Mouse (Mus musculus): ENCODE measurements around the gene Snrpa. TPM values are rescaled to one million over a fixed set of nuclear protein-coding genes. Genes with fewer than 3 reads are reported as not detected.

The Snrpa gene
- polyA plus RNA-seq, 1 experiment from 2014 or later: 251 TPM

GRCm38 (mm10) chr7:27218586-27218985 lies 22.5 kb upstream of the Snrpa start:
- Histone ChIP-seq H3K9ac (ENCODE audit: low read length) (no peak overlapping the region), H3K4me2 (ENCODE audit: low read depth, low read length) (no peak overlapping the region), H3K4me3 (ENCODE audit: low read length) (no peak overlapping the region), H3K27me3 (ENCODE audit: control insufficient read depth, insufficient read depth, low read depth, low read length) (no peaks in the 10 kb centered on the region), H3K4me1 (replicated peaks; ENCODE audit: control insufficient read depth, insufficient read depth, low read length) (no peaks in the 10 kb centered on the region), H3K9me3 (ENCODE audit: control insufficient read depth, low read length) (no peaks in the 10 kb centered on the region), H3K27ac (ENCODE audit: low read length) (no peak overlapping the region), H3K36me3 (ENCODE audit: control insufficient read depth, insufficient read depth, low read length) (peaks cover 2% of the 10 kb centered on the region)
- 86% methylated on average over 7 of the region's 7 CpGs for WGBS
- no peak for ATAC-seq (ENCODE audit: low read depth)

GRCm38 (mm10) chr7:27212626-27213025 lies 16.6 kb upstream of the Snrpa start:
- 83% methylated on average over 2 of the region's 2 CpGs for WGBS
- Histone ChIP-seq H3K9me3 (ENCODE audit: control insufficient read depth, low read length) (no peaks in the 10 kb centered on the region), H3K27ac (ENCODE audit: low read length) (no peak overlapping the region), H3K9ac (ENCODE audit: low read length) (no peak overlapping the region), H3K4me2 (ENCODE audit: low read depth, low read length) (no peak overlapping the region), H3K36me3 (ENCODE audit: control insufficient read depth, insufficient read depth, low read length) (peaks cover 19% of the 10 kb centered on the region), H3K27me3 (ENCODE audit: control insufficient read depth, insufficient read depth, low read depth, low read length) (no peaks in the 10 kb centered on the region), H3K4me1 (replicated peaks; ENCODE audit: control insufficient read depth, insufficient read depth, low read length) (no peaks in the 10 kb centered on the region), H3K4me3 (ENCODE audit: low read length) (no peak overlapping the region)
- ATAC-seq (ENCODE audit: low read depth): no peak

DNA sequence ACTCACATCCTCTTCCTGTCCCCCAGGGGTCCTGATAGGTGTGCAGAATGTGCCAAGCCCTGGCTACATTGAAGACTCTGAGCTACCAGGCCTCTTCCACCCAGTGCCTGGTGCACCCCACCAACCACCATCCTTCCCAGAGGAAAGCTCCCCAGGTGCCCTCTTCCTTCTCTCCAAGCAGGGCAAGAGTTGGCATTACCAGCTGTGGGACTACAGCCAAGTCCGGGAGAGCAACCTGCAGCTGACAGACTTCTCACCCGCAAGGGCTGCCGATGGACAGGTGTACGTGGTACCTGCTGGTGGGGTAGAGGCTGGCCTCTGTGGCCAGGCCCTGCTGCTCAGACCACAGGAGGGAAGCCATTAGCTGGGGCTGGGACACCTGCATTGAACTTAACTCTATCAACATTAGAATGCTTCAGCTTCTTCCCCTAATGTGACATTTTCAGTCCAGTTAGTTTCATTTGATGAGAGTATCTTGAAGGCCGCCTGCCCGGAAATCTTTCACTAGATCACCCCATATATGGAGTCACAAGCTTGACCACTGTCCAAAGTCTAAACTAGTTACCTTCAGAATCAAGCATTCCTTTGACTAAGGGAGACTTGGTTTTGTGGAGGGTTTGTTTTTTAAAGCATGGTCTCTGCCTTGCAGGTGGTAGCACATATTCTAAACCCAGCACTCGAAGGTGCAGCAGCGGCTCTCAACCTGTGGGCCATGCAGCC lies 7.8 kb upstream of the Snrpa start:
- Histone ChIP-seq H3K4me2 (ENCODE audit: low read depth, low read length) (no peak overlapping the region), H3K4me3 (ENCODE audit: low read length) (no peak overlapping the region), H3K9me3 (ENCODE audit: control insufficient read depth, low read length) (no peaks in the 10 kb centered on the region), H3K9ac (ENCODE audit: low read length) (no peak overlapping the region), H3K4me1 (replicated peaks; ENCODE audit: control insufficient read depth, insufficient read depth, low read length) (no peaks in the 10 kb centered on the region), H3K27ac (ENCODE audit: low read length) (no peak overlapping the region), H3K27me3 (ENCODE audit: control insufficient read depth, insufficient read depth, low read depth, low read length) (no peaks in the 10 kb centered on the region), H3K36me3 (ENCODE audit: control insufficient read depth, insufficient read depth, low read length) (peaks cover 9% of the 10 kb centered on the region)
- ATAC-seq (ENCODE audit: low read depth): no peak
- 95% methylated on average over 8 of the region's 8 CpGs for WGBS

DNA sequence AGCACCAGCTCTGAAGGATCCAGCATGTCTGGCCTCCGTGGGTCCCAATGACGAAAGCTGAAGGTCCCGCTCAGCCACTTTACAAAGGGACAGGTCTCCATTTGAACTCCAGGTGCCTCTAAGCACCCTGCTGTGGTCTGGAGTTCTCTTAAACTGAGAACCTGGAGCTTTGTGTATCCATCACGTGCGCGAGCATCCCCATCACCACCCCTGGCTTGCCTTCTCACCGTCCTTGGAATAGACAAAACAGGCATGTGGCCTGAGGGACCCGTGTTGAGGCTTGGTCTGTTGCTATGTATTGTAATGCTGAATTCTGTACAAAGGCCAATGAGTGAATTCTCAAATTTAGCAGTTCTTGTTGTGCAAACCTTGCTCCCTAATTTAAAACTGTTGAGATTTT lies 2.7 kb upstream of the Snrpa start:
- no peak overlapping the region for H3K27ac ChIP-seq (ENCODE audit: low read length)
- H3K9ac ChIP-seq (ENCODE audit: low read length): no peak overlapping the region
- no peak overlapping the region for H3K4me2 ChIP-seq (ENCODE audit: low read depth, low read length)
- H3K4me1 ChIP-seq (replicated peaks; ENCODE audit: control insufficient read depth, insufficient read depth, low read length): peaks cover 12% of the 10 kb centered on the region
- peaks cover 3% of the 10 kb centered on the region; the same call in 1 of the 2 replicates for H3K36me3 ChIP-seq (ENCODE audit: control insufficient read depth, insufficient read depth, low read length)
- 88% methylated on average over 8 of the region's 8 CpGs for WGBS
- no peaks in the 10 kb centered on the region for H3K27me3 ChIP-seq (ENCODE audit: control insufficient read depth, insufficient read depth, low read depth, low read length)
- no peak overlapping the region for H3K4me3 ChIP-seq (ENCODE audit: low read length)
- ATAC-seq (ENCODE audit: low read depth): no peak
- H3K9me3 ChIP-seq (ENCODE audit: control insufficient read depth, low read length): no peaks in the 10 kb centered on the region

DNA sequence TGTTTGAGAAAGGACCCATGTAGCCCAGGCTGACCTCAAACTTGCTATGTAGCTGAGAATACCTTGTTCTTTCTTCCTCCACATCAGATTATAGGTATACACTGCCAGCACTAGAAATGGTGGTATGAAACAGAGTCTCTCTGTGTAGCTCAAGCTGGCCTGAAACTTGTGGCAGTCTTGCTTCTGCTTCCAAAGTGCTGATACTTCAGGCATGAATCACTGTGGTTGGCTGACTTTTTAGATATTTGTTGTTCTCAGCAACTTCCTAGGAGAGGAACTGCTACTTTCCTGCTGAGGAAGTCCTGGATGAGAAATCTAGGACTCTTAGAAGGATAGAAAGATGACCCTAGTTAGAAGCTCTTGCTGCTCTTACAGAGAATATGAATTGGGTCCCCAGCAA lies 2.3 kb upstream of the Snrpa start:
- ATAC-seq (ENCODE audit: low read depth): no peak
- Histone ChIP-seq H3K4me3 (ENCODE audit: low read length) (no peak overlapping the region), H3K36me3 (ENCODE audit: control insufficient read depth, insufficient read depth, low read length) (0 out of 2 replicates have a peak, but pooled peaks cover 4% of the 10 kb centered on the region)

GRCm38 (mm10) chr7:27197634-27198033 lies 1.6 kb upstream of the Snrpa start:
- ATAC-seq (ENCODE audit: low read depth): no peak
- no peak overlapping the region for H3K4me2 ChIP-seq (ENCODE audit: low read depth, low read length)
- peaks cover 15% of the 10 kb centered on the region for H3K4me1 ChIP-seq (replicated peaks; ENCODE audit: control insufficient read depth, insufficient read depth, low read length)
- H3K36me3 ChIP-seq (ENCODE audit: control insufficient read depth, insufficient read depth, low read length): peaks cover 10% of the 10 kb centered on the region
- no peak overlapping the region for H3K27ac ChIP-seq (ENCODE audit: low read length)
- no peaks in the 10 kb centered on the region for H3K9me3 ChIP-seq (ENCODE audit: control insufficient read depth, low read length)
- no peak overlapping the region for H3K4me3 ChIP-seq (ENCODE audit: low read length)
- no peaks in the 10 kb centered on the region for H3K27me3 ChIP-seq (ENCODE audit: control insufficient read depth, insufficient read depth, low read depth, low read length)
- whole genome bisulfite sequencing: 89% methylated on average over 8 of the region's 8 CpGs
- H3K9ac ChIP-seq (ENCODE audit: low read length): no peak overlapping the region

More for the DNA sequence above, 2.3 kb upstream of the Snrpa start:
- Histone ChIP-seq H3K4me1 (replicated peaks; ENCODE audit: control insufficient read depth, insufficient read depth, low read length) (peaks cover 15% of the 10 kb centered on the region), H3K27me3 (ENCODE audit: control insufficient read depth, insufficient read depth, low read depth, low read length) (no peaks in the 10 kb centered on the region), H3K27ac (ENCODE audit: low read length) (no peak overlapping the region), H3K4me2 (ENCODE audit: low read depth, low read length) (no peak overlapping the region), H3K9ac (ENCODE audit: low read length) (no peak overlapping the region), H3K9me3 (ENCODE audit: control insufficient read depth, low read length) (no peaks in the 10 kb centered on the region)

- ATAC-seq (ENCODE audit: low read depth): no peak
- Histone ChIP-seq H3K9ac (ENCODE audit: low read length) (no peak overlapping the region), H3K4me1 (replicated peaks; ENCODE audit: control insufficient read depth, insufficient read depth, low read length) (peaks cover 15% of the 10 kb centered on the region), H3K27me3 (ENCODE audit: control insufficient read depth, insufficient read depth, low read depth, low read length) (no peaks in the 10 kb centered on the region), H3K4me3 (ENCODE audit: low read length) (no peak overlapping the region), H3K9me3 (ENCODE audit: control insufficient read depth, low read length) (no peaks in the 10 kb centered on the region), H3K4me2 (ENCODE audit: low read depth, low read length) (no peak overlapping the region), H3K27ac (ENCODE audit: low read length) (no peak overlapping the region), H3K36me3 (ENCODE audit: control insufficient read depth, insufficient read depth, low read length) (peaks cover 15% of the 10 kb centered on the region)
- 80% methylated on average over 3 of the region's 3 CpGs for WGBS
Observed at GRCm38 (mm10) chr7:27197136-27197535, 1.1 kb upstream of the Snrpa start.

GRCm38 (mm10) chr7:27193731-27194130 lies 2.3 kb downstream of the Snrpa start:
- Histone ChIP-seq H3K4me2 (ENCODE audit: low read depth, low read length) (no peak overlapping the region; the same call in 1 of the 2 replicates), H3K9me3 (ENCODE audit: control insufficient read depth, low read length) (no peaks in the 10 kb centered on the region), H3K9ac (ENCODE audit: low read length) (peak overlapping the region; percentile 22; the same call in 1 of the 2 replicates), H3K4me3 (ENCODE audit: low read length) (no peak overlapping the region), H3K27ac (ENCODE audit: low read length) (no peak overlapping the region), H3K4me1 (replicated peaks; ENCODE audit: control insufficient read depth, insufficient read depth, low read length) (peaks cover 15% of the 10 kb centered on the region), H3K27me3 (ENCODE audit: control insufficient read depth, insufficient read depth, low read depth, low read length) (no peaks in the 10 kb centered on the region), H3K36me3 (ENCODE audit: control insufficient read depth, insufficient read depth, low read length) (peaks cover 49% of the 10 kb centered on the region)
- ATAC-seq (ENCODE audit: low read depth): no peak
- WGBS: 74% methylated on average over 4 of the region's 4 CpGs

- H3K9me3 ChIP-seq (ENCODE audit: control insufficient read depth, low read length): no peaks in the 10 kb centered on the region
- peaks cover 15% of the 10 kb centered on the region for H3K4me1 ChIP-seq (replicated peaks; ENCODE audit: control insufficient read depth, insufficient read depth, low read length)
- H3K36me3 ChIP-seq (ENCODE audit: control insufficient read depth, insufficient read depth, low read length): peaks cover 59% of the 10 kb centered on the region
- no peaks in the 10 kb centered on the region for H3K27me3 ChIP-seq (ENCODE audit: control insufficient read depth, insufficient read depth, low read depth, low read length)
- no peak overlapping the region for H3K9ac ChIP-seq (ENCODE audit: low read length)
- ATAC-seq (ENCODE audit: low read depth): no peak
- 93% methylated on average over 5 of the region's 5 CpGs for WGBS
- H3K4me3 ChIP-seq (ENCODE audit: low read length): no peak overlapping the region
- no peak overlapping the region for H3K4me2 ChIP-seq (ENCODE audit: low read depth, low read length)
- no peak overlapping the region for H3K27ac ChIP-seq (ENCODE audit: low read length)
Observed at GRCm38 (mm10) chr7:27192434-27192833, 3.6 kb downstream of the Snrpa start.
